Mouse (Mus musculus): ENCODE data around the gene Tuba1b.

- TF ChIP-seq CTCF (IDR thresholded peaks at IDR 0.05; ENCODE audit: low read depth, low read length) = no peak
- TF ChIP-seq POLR2A (IDR thresholded peaks at IDR 0.05; ENCODE audit: extremely low read depth, insufficient read depth, low read length) = no peak
Observed at GRCm38 (mm10) chr15:98940816-98941215, 6.5 kb upstream of the Tuba1b start.

Measured in liver, adult 2 months (tissue).